Mouse (Mus musculus): ENCODE measurements around the gene Hist1h3i. TPM values are rescaled to one million over a fixed set of nuclear protein-coding genes. Genes with fewer than 3 reads are reported as not detected.
"Not testable (repeated sequence)": the region's sequence is repeated elsewhere in the genome, so short reads cannot be mapped to it uniquely, and the experiment has no call there.

Gene Hist1h3i
- 109 and 120 TPM in 2 replicates for polyA plus RNA-seq (2015; fragmentation: Nextera tagmentation; extraction: Ambion mirVana)

GRCm38 (mm10) chr13:21783255-21783617 is at the start of gene Hist1h3i:
TSS of gene Hist1h3i (minus strand) at chr13:21783370.
- H3K4me2 ChIP-seq, result peak within 1 kb of the TSS; percentile 69
- H3K4me3 ChIP-seq (replicated peaks), result peak within 1 kb of the TSS; percentile 46
- H3K36me3 ChIP-seq, result no peaks in the 10 kb centered on the region
- ATAC-seq (ENCODE audit: insufficient read depth, low FRiP score, low read depth), result peak; percentile 59
- WGBS, result 0% methylated on average over 17 of the region's 20 CpGs
- H3K27me3 ChIP-seq (replicated peaks), result no peaks in the 10 kb centered on the region
- H3K9ac ChIP-seq, result peak within 1 kb of the TSS; percentile 56
- H3K9me3 ChIP-seq, result no peaks in the 10 kb centered on the region
- peaks cover 14% of the 10 kb centered on the region for H3K4me1 ChIP-seq
- peak within 1 kb of the TSS; percentile 90 for H3K27ac ChIP-seq

- ATAC-seq (ENCODE audit: insufficient read depth, low FRiP score, low read depth), result peak; percentile 82
- under 1% methylated on average over 27 of the region's 58 CpGs for WGBS
Observed at GRCm38 (mm10) chr13:21831418-21832394, 48.5 kb upstream of the Hist1h3i start, which contains the start of gene Hist1h4n. TSS of gene Hist1h4n (minus strand) at chr13:21832196.

GRCm38 (mm10) chr13:21830344-21830743 is 47.2 kb upstream of the Hist1h3i start:
- no peak overlapping the region for H3K4me2 ChIP-seq
- no peak overlapping the region for H3K27ac ChIP-seq
- no peaks in the 10 kb centered on the region for H3K4me1 ChIP-seq
- no peak overlapping the region for H3K4me3 ChIP-seq (replicated peaks)
- no peaks in the 10 kb centered on the region for H3K9me3 ChIP-seq
- H3K9ac ChIP-seq, result no peak overlapping the region
- ATAC-seq (ENCODE audit: insufficient read depth, low FRiP score, low read depth), result no peak
- H3K36me3 ChIP-seq, result no peaks in the 10 kb centered on the region
- 90% methylated on average over 10 of the region's 10 CpGs for WGBS
- no peaks in the 10 kb centered on the region for H3K27me3 ChIP-seq (replicated peaks)

More at GRCm38 (mm10) chr13:21831418-21832394, 48.5 kb upstream of the Hist1h3i start, which contains the start of gene Hist1h4n:
- Histone ChIP-seq H3K4me2 (peak within 1 kb of the TSS; percentile 33; the same call in 1 of the 2 replicates), H3K4me3 (replicated peaks) (peak within 1 kb of the TSS; percentile 18; the same call in 1 of the 2 replicates)
- H3K27me3 ChIP-seq (replicated peaks); H3K36me3 ChIP-seq; H3K4me1 ChIP-seq; H3K9me3 ChIP-seq; H3K9ac ChIP-seq; H3K27ac ChIP-seq: not testable (repeated sequence)

- no peaks in the 10 kb centered on the region for H3K9me3 ChIP-seq
- no peak for ATAC-seq (ENCODE audit: insufficient read depth, low FRiP score, low read depth)
- no peaks in the 10 kb centered on the region for H3K4me1 ChIP-seq
- H3K27me3 ChIP-seq (replicated peaks), result no peaks in the 10 kb centered on the region
- 57% methylated on average over 3 of the region's 3 CpGs for WGBS
- H3K36me3 ChIP-seq, result no peaks in the 10 kb centered on the region
- H3K27ac ChIP-seq, result no peak overlapping the region; the same call in 1 of the 2 replicates
- no peak overlapping the region for H3K4me2 ChIP-seq
- H3K9ac ChIP-seq, result no peak overlapping the region
- H3K4me3 ChIP-seq (replicated peaks), result no peak overlapping the region
Observed at GRCm38 (mm10) chr13:21828511-21828910, 45.3 kb upstream of the Hist1h3i start.

- H3K36me3 ChIP-seq; H3K4me2 ChIP-seq; H3K4me3 ChIP-seq (replicated peaks); H3K27ac ChIP-seq; H3K9me3 ChIP-seq; ATAC-seq (ENCODE audit: insufficient read depth, low FRiP score, low read depth); H3K4me1 ChIP-seq; H3K27me3 ChIP-seq (replicated peaks); H3K9ac ChIP-seq: not testable (repeated sequence)
- 65% methylated on average over 7 of the region's 16 CpGs for WGBS
Observed at GRCm38 (mm10) chr13:21820082-21820890, 37.1 kb upstream of the Hist1h3i start.

- H3K27ac ChIP-seq; H3K36me3 ChIP-seq; H3K9me3 ChIP-seq; H3K4me3 ChIP-seq (replicated peaks); H3K4me1 ChIP-seq; H3K27me3 ChIP-seq (replicated peaks); H3K9ac ChIP-seq: not testable (repeated sequence)
- H3K4me2 ChIP-seq, result peak overlapping the region; percentile 44
- WGBS, result 0% methylated on average over 14 of the region's 14 CpGs
- ATAC-seq (ENCODE audit: insufficient read depth, low FRiP score, low read depth), result peak; percentile 44
Observed at GRCm38 (mm10) chr13:21812092-21812491, 28.9 kb upstream of the Hist1h3i start.

- H3K27ac ChIP-seq, result not testable (repeated sequence)
- peak within 1 kb of the TSS; percentile 44 for H3K4me2 ChIP-seq
Observed at GRCm38 (mm10) chr13:21811539-21811938, 28.4 kb upstream of the Hist1h3i start, which contains the start of gene Hist1h4m. TSS of gene Hist1h4m (plus strand) at chr13:21811746.

GRCm38 (mm10) chr13:21811074-21811473 is 27.9 kb upstream of the Hist1h3i start:
- WGBS, result no CpG with 5 or more reads among the region's 8 CpGs
- H3K27ac ChIP-seq; H3K36me3 ChIP-seq; H3K27me3 ChIP-seq (replicated peaks); H3K9ac ChIP-seq; H3K9me3 ChIP-seq; ATAC-seq (ENCODE audit: insufficient read depth, low FRiP score, low read depth); H3K4me3 ChIP-seq (replicated peaks); H3K4me2 ChIP-seq; H3K4me1 ChIP-seq: not testable (repeated sequence)

More at GRCm38 (mm10) chr13:21811539-21811938, 28.4 kb upstream of the Hist1h3i start, which contains the start of gene Hist1h4m:
- not testable (repeated sequence) for H3K9ac ChIP-seq; H3K9me3 ChIP-seq; H3K4me1 ChIP-seq; H3K4me3 ChIP-seq (replicated peaks); H3K27me3 ChIP-seq (replicated peaks); H3K36me3 ChIP-seq
- no CpG with 5 or more reads among the region's 24 CpGs for WGBS
- ATAC-seq (ENCODE audit: insufficient read depth, low FRiP score, low read depth), result peak; percentile 40; the same call in 1 of the 2 replicates

GRCm38 (mm10) chr13:21810073-21810472 is 26.9 kb upstream of the Hist1h3i start, which contains the start of the genes Hist1h2bq and Hist1h2ao:
TSS of gene Hist1h2bq (minus strand) at chr13:21810197.
TSS of gene Hist1h2ao (plus strand) at chr13:21810465.
- H3K9ac ChIP-seq; H3K4me1 ChIP-seq; H3K27me3 ChIP-seq (replicated peaks); H3K36me3 ChIP-seq; H3K27ac ChIP-seq; H3K4me2 ChIP-seq; H3K9me3 ChIP-seq; H3K4me3 ChIP-seq (replicated peaks): not testable (repeated sequence)
- peak; percentile 95 for ATAC-seq (ENCODE audit: insufficient read depth, low FRiP score, low read depth)
- no CpG with 5 or more reads among the region's 23 CpGs for WGBS

GRCm38 (mm10) chr13:21803058-21803457 is 19.9 kb upstream of the Hist1h3i start:
- no CpG with 5 or more reads among the region's 4 CpGs for WGBS
- H3K4me2 ChIP-seq; H3K4me1 ChIP-seq; H3K9me3 ChIP-seq; H3K9ac ChIP-seq; H3K4me3 ChIP-seq (replicated peaks); H3K27ac ChIP-seq; H3K27me3 ChIP-seq (replicated peaks); H3K36me3 ChIP-seq: not testable (repeated sequence)
- peak; percentile 72; the same call in 1 of the 2 replicates for ATAC-seq (ENCODE audit: insufficient read depth, low FRiP score, low read depth)

GRCm38 (mm10) chr13:21797163-21797562 is 14.0 kb upstream of the Hist1h3i start:
- not testable (repeated sequence) for H3K4me1 ChIP-seq; H3K27me3 ChIP-seq (replicated peaks); H3K36me3 ChIP-seq; H3K4me3 ChIP-seq (replicated peaks); H3K27ac ChIP-seq; H3K4me2 ChIP-seq; H3K9ac ChIP-seq; H3K9me3 ChIP-seq; ATAC-seq (ENCODE audit: insufficient read depth, low FRiP score, low read depth)

Measured in stomach, embryonic 15.5 days (tissue).